Mouse (Mus musculus) G1E (cell line): Measurements from ENCODE around the gene Tgm1.

Experiments used
- CTCF ChIP-seq: IDR thresholded peaks from 2 replicates; pipeline ENCODE4 v1.5.1; 2012; ENCODE audit warnings: low read depth, low read length, inconsistent platforms, mixed read lengths
- GATA1 ChIP-seq: IDR thresholded peaks from 2 replicates; pipeline ENCODE4 v1.6.1; 2012; ENCODE audit warnings: borderline replicate concordance, low read length, inconsistent platforms, mixed read lengths
- POLR2AphosphoS5 ChIP-seq: IDR thresholded peaks from 2 replicates; pipeline ENCODE4 v1.6.1; 2012; ENCODE audit warnings: low read depth, low read length, inconsistent platforms; ENCODE audit not compliant: insufficient replicate concordance
- TAL1 ChIP-seq: conservative IDR thresholded peaks from 2 replicates; pipeline ENCODE4 v1.6.1; 2012; ENCODE audit warnings: low read depth, low read length, inconsistent platforms, mixed read lengths

- TF ChIP-seq CTCF = no peak
- no peak for TF ChIP-seq GATA1
- TF ChIP-seq TAL1 = no peak
- TF ChIP-seq POLR2AphosphoS5 = no peak
These were observed 6.0 kb upstream of the Tgm1 start for GRCm38 (mm10) chr14:55719737-55720136.
